ENCODE assay signal across 35 mouse cellular contexts in the genomic region with DNA sequence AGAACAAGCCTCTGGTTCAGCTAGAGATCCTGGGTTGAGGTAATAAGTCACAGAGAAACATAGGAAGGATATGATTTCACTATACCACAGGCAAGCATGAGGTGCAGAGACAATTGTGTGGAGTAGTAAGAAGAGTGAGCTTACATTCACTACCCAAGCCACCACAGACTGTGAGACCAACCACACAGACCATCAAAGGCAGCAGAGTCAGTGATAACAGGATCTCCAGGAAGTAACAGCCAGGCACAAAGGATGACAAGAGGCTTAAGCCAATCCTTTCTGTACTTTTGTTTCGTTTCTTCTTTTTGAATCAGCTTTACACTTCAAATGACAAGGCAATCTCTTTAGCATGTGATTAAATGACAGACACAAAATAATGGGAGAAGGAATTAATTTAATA.
"Had no signal": no experiment of that assay in that cellular context is flagged by ENCODE, and none has a peak within 500 bp of the region (broad histone marks: within the 10 kb centered on the region; RNA-seq: fewer than 3 reads in every experiment).

No protein-coding gene starts in this region.

- ATAC-seq: hindbrain, embryonic 16.5 days; hindbrain, postnatal 0 days; inflammation-experienced regulatory T-cells, adult 6 months; intestine, embryonic 15.5 days; intestine, embryonic 16.5 days; intestine, postnatal 0 days had no signal

- DNase-seq: heart, postnatal 10 days; heart, postnatal 14 days; heart, postnatal 36 days; heart, postnatal 4 days; kidney, adult 11 months; kidney, adult 18-20 months; kidney, adult 2 months; kidney, adult 8-10 months; kidney, adult 9 months; kidney, postnatal 10 days; kidney, postnatal 14 days; kidney, postnatal 25 days; kidney, postnatal 36 days; kidney, postnatal 4 days; layer of hippocampus, adult 9-11 months; layer of hippocampus, postnatal 36 days had no signal

- H3K27me3 ChIP-seq: heart, embryonic 12.5 days; heart, embryonic 13.5 days; heart, embryonic 15.5 days; hindbrain, embryonic 12.5 days; hindbrain, embryonic 13.5 days; hindbrain, embryonic 15.5 days; intestine, embryonic 15.5 days; kidney, embryonic 15.5 days had no signal

- H3K27ac ChIP-seq: heart, embryonic 10.5 days; heart, embryonic 13.5 days; heart, embryonic 15.5 days; hindbrain, embryonic 10.5 days; hindbrain, embryonic 12.5 days; hindbrain, embryonic 13.5 days; hindbrain, embryonic 14.5 days; hindbrain, embryonic 15.5 days; hindbrain, postnatal 0 days; intestine, embryonic 15.5 days; kidney, embryonic 15.5 days; kidney, postnatal 0 days; layer of hippocampus, adult 2 months had no signal

- H3K4me3 ChIP-seq: heart, embryonic 10.5 days; heart, embryonic 12.5 days; heart, embryonic 13.5 days; heart, embryonic 15.5 days; hindbrain, embryonic 10.5 days; hindbrain, embryonic 12.5 days; hindbrain, embryonic 13.5 days; hindbrain, embryonic 15.5 days; intestine, embryonic 15.5 days; kidney, embryonic 15.5 days; layer of hippocampus, adult 2 months had no signal

- H3K9me3 ChIP-seq: heart, embryonic 10.5 days; heart, embryonic 12.5 days; heart, embryonic 13.5 days; heart, embryonic 15.5 days; hindbrain, embryonic 10.5 days; hindbrain, embryonic 12.5 days; hindbrain, embryonic 13.5 days; hindbrain, embryonic 15.5 days; intestine, embryonic 15.5 days; kidney, embryonic 15.5 days had no signal

- H3K4me2 ChIP-seq: heart, embryonic 11.5 days; heart, embryonic 12.5 days; heart, embryonic 13.5 days; heart, embryonic 15.5 days; hindbrain, embryonic 12.5 days; hindbrain, embryonic 13.5 days; hindbrain, embryonic 14.5 days; hindbrain, embryonic 15.5 days; intestine, embryonic 15.5 days; kidney, embryonic 15.5 days had no signal

- H3K9ac ChIP-seq: heart, embryonic 12.5 days; heart, embryonic 13.5 days; heart, embryonic 15.5 days; hindbrain, embryonic 12.5 days; hindbrain, embryonic 13.5 days; hindbrain, embryonic 14.5 days; hindbrain, embryonic 15.5 days; intestine, embryonic 15.5 days; kidney, embryonic 15.5 days had no signal

- H3K4me1 ChIP-seq: heart, embryonic 10.5 days; heart, embryonic 12.5 days; heart, embryonic 13.5 days; heart, embryonic 15.5 days; hindbrain, embryonic 10.5 days; hindbrain, embryonic 12.5 days; hindbrain, embryonic 13.5 days; hindbrain, embryonic 15.5 days; intestine, embryonic 15.5 days; kidney, embryonic 15.5 days had no signal

- H3K36me3 ChIP-seq: heart, embryonic 10.5 days; heart, embryonic 12.5 days; heart, embryonic 13.5 days; heart, embryonic 15.5 days; hindbrain, embryonic 10.5 days; hindbrain, embryonic 12.5 days; hindbrain, embryonic 13.5 days; hindbrain, embryonic 15.5 days; intestine, embryonic 15.5 days; kidney, embryonic 15.5 days had no signal
